Mouse (Mus musculus) adrenal gland, adult 8-10 months (tissue): Measurements from ENCODE around the gene Parp3. TPM values are rescaled to one million over a fixed set of nuclear protein-coding genes. Genes with fewer than 3 reads are reported as not detected.

Experiments used
- DNase-seq: peaks from one replicate; pipeline ENCODE4 v3.0.0; 2022
- total RNA-seq, 4 experiments: library from RNA; stranded (reverse); gene quantifications; 2 replicates each; pipeline ENCODE4 v1.2.4; 2022

Parp3 gene
- total RNA-seq, 4 experiments from 2014 or later, result 40.6 to 86.0 (median 52.7) TPM

GRCm38 (mm10) chr9:106421033-106421864 is 55.5 kb downstream of the Parp3 start:
- DNase-seq, result no peak

GRCm38 (mm10) chr9:106420608-106421007 is 56.1 kb downstream of the Parp3 start:
- no peak for DNase-seq

Other genes with a start within 250 kb of the Parp3 start
- 1,000 to 10,000 TPM in 3 of 4 experiments, 100 to 1,000 TPM in 1; 739 to 2,154 (median 1,752) TPM for gene Alas1, start 228.3 kb downstream of the Parp3 start, total RNA-seq
- gene Poc1a, start 195.9 kb downstream of the Parp3 start, total RNA-seq, result 1 to 10 TPM; 3.9 to 6.5 (median 5.5) TPM
- gene Dusp7, start 108.3 kb downstream of the Parp3 start, total RNA-seq, result 10 to 100 TPM; 13.1 to 22.0 (median 18.4) TPM
- 100 to 1,000 TPM; 369 to 422 (median 377) TPM for gene Rpl29, start 47.5 kb downstream of the Parp3 start, total RNA-seq
- gene Acy1, start 38.6 kb downstream of the Parp3 start, total RNA-seq, result 10 to 100 TPM; 15.4 to 21.4 (median 18.2) TPM
- gene Abhd14b, start 29.5 kb downstream of the Parp3 start, total RNA-seq, result 10 to 100 TPM; 46.4 to 65.7 (median 49.1) TPM
- gene Abhd14a, start 29.3 kb downstream of the Parp3 start, total RNA-seq, result 10 to 100 TPM; 24.8 to 32.3 (median 26.4) TPM
- 10 to 100 TPM; 20.4 to 47.9 (median 34.8) TPM for gene Pcbp4, start 23.7 kb downstream of the Parp3 start, total RNA-seq
- gene Gpr62, start 11.0 kb downstream of the Parp3 start, total RNA-seq, result under 1 TPM; 0.28 to 0.62 (median 0.46) TPM
- gene Rrp9, start 986 bp downstream of the Parp3 start, total RNA-seq, result 10 to 100 TPM; 34.2 to 53.4 (median 35.9) TPM
- gene Iqcf1, start 23.0 kb upstream of the Parp3 start, total RNA-seq, result not detected
- not detected for gene Iqcf5, start 37.6 kb upstream of the Parp3 start, total RNA-seq
- not detected for gene Iqcf3, start 84.7 kb upstream of the Parp3 start, total RNA-seq
- not detected for gene Iqcf4, start 94.0 kb upstream of the Parp3 start, total RNA-seq
- not detected for gene Iqcf6, start 149.6 kb upstream of the Parp3 start, total RNA-seq
- gene Grm2, start 179.1 kb upstream of the Parp3 start, total RNA-seq, result not detected
- gene Tex264, start 209.0 kb upstream of the Parp3 start, total RNA-seq, result 100 to 1,000 TPM; 123 to 161 (median 141) TPM